Mouse (Mus musculus) central nervous system, embryonic 18 days (tissue): ENCODE measurements around the gene Grk1. TPM values are rescaled to one million over a fixed set of nuclear protein-coding genes. Genes with fewer than 3 reads are reported as not detected.

Experiments
- polyA plus RNA-seq: library from polyadenylated mRNA; depleted of rRNA; stranded (reverse); fragments of >200 nt; gene quantifications from 2 replicates; pipeline ENCODE4 v1.2.3, GENCODE M21; 2012; rRNA removed

The Grk1 gene
- polyA plus RNA-seq: 0.03 TPM in 2 replicates

GRCm38 (mm10) chr8:13404666-13405131 is at the start of gene Grk1:
Gene Grk1 (plus strand): TSS chr8:13405081.

GRCm38 (mm10) chr8:13396725-13397124 is 8.2 kb upstream of the Grk1 start, which contains the start of gene Atp4b:
Gene Atp4b (minus strand): TSS chr8:13396825.

GRCm38 (mm10) chr8:13434889-13435288 is 30.0 kb downstream of the Grk1 start, which contains the start of gene Tmem255b:
Gene Tmem255b (plus strand): TSS chr8:13435189.

Other genes starting within 250 kb of the Grk1 start
- gene Lamp1, start 245.9 kb upstream of the Grk1 start, polyA plus RNA-seq: 300 and 305 TPM in 2 replicates
- gene Grtp1, start 204.5 kb upstream of the Grk1 start, polyA plus RNA-seq: 13.8 and 16.2 TPM in 2 replicates
- gene Adprhl1, start 150.9 kb upstream of the Grk1 start, polyA plus RNA-seq: 0.19 and 1.1 TPM in 2 replicates
- gene Dcun1d2, start 117.0 kb upstream of the Grk1 start, polyA plus RNA-seq: 46.3 and 48.8 TPM in 2 replicates
- 35.2 and 36.1 TPM in 2 replicates for gene Tmco3, start 116.9 kb upstream of the Grk1 start, polyA plus RNA-seq
- 139 and 142 TPM in 2 replicates for gene Tfdp1, start 66.3 kb upstream of the Grk1 start, polyA plus RNA-seq
- gene Atp4b, start 8.3 kb upstream of the Grk1 start, polyA plus RNA-seq: not detected in 2 replicates
- gene Tmem255b, start 30.1 kb downstream of the Grk1 start, polyA plus RNA-seq: 0.75 and 0.94 TPM in 2 replicates
- 52.8 and 58.1 TPM in 2 replicates for gene Gas6, start 89.4 kb downstream of the Grk1 start, polyA plus RNA-seq
- 0.08 and 0.17 TPM in 2 replicates for gene 1700029H14Rik, start 157.4 kb downstream of the Grk1 start, polyA plus RNA-seq